Mouse (Mus musculus): ENCODE results near the gene Ccnf. TPM values are rescaled to one million over a fixed set of nuclear protein-coding genes. Genes with fewer than 3 reads are reported as not detected.

Gene Ccnf
- polyA plus RNA-seq (2012; rRNA removed) = 2.4 and 2.5 TPM in 2 replicates

DNA sequence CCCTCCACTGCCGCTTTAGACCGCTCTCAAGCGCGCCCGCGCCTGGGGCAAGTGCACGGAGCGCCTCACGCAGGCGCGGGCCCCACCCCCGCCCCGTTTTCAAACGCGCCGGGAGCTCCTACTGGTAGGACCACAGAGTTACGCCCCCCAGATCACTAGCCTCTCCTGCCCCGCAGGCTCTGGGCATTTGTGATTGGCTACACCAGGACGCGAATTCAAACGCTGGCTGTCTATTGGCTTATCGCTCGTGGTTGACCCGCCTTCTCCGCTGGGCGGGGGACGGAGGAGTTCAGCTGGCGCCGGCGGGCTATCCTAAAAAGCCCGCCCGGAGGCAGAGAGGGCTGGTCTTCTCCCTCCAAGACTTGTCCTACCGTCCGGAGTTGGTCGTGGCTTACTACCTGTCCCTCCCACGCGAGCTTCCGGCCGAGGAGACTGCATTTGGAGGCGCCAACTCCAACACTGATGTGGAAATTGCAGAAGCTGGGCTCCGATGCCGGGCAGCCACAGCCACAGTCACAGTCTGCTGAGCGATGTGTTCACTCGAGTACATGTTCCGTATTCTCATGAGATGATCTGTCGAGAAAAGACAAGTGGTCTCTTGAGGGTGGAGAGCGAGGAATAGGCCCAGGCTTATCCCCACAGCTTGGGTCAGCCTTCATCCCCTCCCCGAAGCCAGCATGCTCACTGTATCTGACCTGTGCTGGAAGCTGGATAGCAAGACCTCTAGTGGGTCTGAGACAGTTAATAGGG lies at the start of gene Ccnf:
Gene Ccnf, minus strand, starts transcription at position 165 of the 750 bp plus-strand sequence.
- DNase-seq (ENCODE audit: low read depth) = peak; percentile 70

- DNase-seq (ENCODE audit: low read depth) = no peak
Measured at GRCm38 (mm10) chr17:24300651-24301050, 49.4 kb upstream of the Ccnf start.

DNA sequence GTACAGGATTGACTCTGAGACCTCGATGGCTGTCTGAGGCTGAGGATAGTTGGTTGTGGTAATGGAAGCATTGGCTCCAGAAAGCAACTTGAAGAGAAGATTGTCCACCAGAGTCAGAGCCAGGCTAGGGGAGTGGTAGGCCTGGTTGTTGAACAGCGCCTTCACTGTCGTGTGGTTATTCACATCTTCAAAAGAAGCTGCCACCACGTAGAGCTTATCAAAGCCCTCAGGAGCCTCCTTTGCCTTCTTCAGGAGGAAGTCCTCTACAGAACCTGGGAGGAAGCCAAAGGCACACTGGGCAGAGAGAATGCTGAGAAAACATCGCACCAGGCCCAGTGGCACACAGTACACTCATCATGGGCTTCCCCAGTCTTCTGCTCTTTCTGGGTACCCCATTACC lies 38.1 kb upstream of the Ccnf start:
- DNase-seq (ENCODE audit: low read depth) = no peak

DNA sequence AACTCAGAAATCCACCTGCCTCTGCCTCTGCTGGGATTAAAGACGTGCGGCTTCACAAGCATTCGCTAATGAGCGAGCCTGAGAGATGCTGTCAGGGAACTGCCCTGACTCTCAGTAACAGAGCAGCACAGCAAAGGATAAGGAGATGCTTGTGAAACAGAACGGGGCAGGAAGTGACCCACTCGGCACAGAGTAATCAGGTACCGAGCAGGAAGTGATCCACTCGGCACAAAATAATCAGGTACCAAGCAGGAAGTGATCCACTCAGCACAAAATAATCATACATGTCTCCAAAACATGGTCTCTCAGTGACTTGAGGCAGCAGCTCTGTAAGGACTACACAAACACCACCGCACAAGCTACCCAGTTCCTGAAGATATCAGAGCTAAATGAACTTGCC lies 37.2 kb upstream of the Ccnf start:
- DNase-seq (ENCODE audit: low read depth) = no peak

DNA sequence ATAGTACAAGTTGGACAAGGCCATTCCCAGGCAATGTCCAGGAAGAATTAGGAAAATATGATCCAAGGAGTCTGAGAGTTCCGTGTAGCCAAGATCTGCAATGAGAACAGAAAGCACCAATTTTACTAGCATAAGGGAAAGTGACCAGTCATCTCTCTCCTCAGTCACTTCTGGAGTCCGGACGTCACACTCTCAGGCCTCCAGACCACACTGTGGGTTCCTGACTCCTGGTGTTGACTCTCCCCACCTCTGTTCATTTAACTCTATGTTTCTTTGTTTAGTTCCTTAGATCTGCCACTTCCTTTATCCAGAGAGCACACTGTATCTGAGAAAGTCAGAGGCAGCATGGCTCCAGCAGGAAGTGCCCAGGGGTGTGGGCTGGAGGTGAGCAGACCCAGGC lies 34.4 kb upstream of the Ccnf start:
- no peak for DNase-seq (ENCODE audit: low read depth)

DNA sequence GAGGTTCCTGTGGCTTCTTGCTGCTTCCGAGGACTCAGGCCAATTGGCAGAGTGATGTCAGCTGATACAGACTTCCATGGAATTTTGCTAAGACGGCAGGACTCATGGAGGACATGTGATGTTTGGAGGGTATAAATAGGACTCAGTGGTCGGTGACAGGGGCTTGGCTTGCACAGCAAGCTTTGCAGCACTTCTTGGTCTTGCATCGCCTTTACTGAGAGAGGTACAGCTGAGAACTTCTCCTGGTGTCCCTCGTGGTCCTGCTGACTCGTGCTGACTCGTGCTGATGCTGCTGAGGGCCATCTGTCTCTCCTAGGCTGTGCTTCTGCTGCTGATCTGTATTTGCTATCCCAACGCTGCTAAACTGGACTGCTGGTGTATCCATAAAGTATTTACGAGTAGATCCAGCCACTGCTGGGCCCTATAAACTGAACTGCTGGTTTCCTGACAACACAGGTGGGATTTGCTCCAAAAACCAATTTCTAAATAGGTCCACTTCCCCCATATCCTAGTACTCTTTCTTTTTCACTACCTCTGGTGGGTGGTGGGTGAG lies 32.1 kb upstream of the Ccnf start:
- DNase-seq (ENCODE audit: low read depth) = no peak

- DNase-seq (ENCODE audit: low read depth) = no peak
Measured at GRCm38 (mm10) chr17:24282637-24283036, 31.4 kb upstream of the Ccnf start.

DNA sequence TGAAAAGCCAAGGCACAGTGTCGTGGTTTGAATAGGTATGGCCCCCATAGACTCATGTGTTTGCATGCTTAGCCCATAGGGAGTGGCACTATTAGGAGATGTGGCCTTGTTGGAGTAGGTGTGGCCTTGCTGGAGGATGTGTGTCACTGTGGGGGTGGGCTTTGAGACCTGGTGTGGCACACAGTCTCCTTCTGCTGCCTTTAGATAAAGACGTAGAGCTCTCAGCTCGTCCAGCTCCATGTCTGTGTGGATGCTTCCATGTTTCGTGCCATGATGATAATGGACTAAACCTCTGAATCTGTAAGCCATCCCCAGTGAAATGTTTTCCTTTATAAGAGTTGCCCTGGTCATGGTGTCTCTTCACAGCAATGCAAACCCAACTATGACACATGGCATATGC lies 28.6 kb upstream of the Ccnf start:
- no peak for DNase-seq (ENCODE audit: low read depth)

- no peak for DNase-seq (ENCODE audit: low read depth)
Measured at GRCm38 (mm10) chr17:24267133-24267532, 15.8 kb upstream of the Ccnf start.

GRCm38 (mm10) chr17:24264766-24265165 lies 13.5 kb upstream of the Ccnf start:
- DNase-seq (ENCODE audit: low read depth) = no peak

GRCm38 (mm10) chr17:24260516-24260915 lies 9.2 kb upstream of the Ccnf start:
- DNase-seq (ENCODE audit: low read depth) = no peak

- DNase-seq (ENCODE audit: low read depth) = no peak
Measured at GRCm38 (mm10) chr17:24259702-24260101, 8.4 kb upstream of the Ccnf start.

DNA sequence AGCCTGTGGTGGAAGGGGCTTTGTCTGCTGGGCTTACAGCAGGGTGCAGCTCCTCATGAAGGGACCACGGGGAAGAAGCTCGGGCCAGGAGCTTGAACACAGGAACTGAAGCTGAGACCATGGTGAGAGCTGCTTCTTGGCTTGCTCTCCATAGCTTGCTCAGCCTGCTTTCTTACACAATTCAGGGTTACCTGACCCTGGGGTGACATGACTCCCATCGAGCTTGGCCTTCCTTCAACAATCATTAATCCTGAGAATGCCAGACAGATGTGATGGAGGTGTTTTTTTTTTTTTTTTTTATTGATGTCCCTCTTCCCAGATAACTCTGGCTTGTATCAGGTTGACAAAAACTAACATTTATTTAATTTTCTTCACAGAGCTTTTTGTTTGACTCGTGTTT lies 7.7 kb upstream of the Ccnf start:
- DNase-seq (ENCODE audit: low read depth) = peak; percentile 40

DNA sequence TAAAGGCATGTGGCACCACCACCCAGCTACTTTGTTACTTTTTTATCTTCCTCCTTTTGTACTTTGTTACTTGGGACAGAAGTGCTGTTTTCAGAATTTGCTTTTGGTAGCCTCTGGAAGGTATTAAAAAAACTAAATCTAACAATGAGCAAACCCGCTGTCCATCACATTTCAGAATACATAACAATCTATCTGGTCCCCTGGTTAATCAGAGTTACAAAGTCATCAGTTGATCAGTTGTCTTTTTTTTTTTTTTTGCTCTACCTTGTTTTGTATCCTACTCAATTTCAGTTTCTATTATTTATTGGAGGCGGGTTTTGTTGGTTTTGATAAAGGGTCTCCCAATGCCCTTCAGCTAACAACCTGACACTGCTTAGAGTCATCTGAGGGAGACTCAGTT lies 1.0 kb upstream of the Ccnf start:
- no peak for DNase-seq (ENCODE audit: low read depth)

DNA sequence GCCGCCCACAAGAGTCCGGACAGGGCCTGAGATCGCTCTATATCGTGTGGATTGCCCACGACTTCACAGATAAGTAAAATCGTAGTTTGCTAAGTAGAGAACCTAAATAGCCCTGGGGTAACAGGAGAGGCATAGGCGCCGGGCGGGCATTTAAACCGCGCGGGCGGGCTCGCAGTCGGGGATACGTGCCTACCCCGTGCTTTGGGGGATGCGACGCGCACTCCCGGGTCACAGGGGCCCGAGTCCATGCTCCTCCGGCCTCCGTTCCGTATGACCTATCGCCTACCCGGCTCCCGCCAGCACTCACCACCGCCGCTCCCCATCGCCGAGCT lies 330 bp downstream of the Ccnf start:
- no peak for DNase-seq (ENCODE audit: low read depth)

DNA sequence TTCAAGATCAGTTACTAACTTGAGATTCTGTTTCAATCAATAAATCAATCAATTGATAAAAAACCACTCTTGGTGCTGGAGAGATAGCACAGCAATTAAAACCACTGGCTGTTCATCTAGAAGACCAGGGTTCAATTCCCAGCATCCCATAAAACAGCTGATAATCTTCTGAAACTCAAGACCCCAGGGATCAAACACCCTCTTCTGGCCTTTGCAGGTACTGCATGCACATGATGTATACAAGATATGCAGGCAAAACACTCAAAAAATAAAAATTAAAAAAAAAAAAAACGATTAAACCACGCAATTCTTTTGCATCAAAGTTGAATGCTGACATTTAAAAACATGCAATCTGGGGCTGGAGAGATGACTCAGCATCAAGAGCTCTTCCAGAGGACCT lies 2.6 kb downstream of the Ccnf start:
- DNase-seq (ENCODE audit: low read depth) = no peak

DNA sequence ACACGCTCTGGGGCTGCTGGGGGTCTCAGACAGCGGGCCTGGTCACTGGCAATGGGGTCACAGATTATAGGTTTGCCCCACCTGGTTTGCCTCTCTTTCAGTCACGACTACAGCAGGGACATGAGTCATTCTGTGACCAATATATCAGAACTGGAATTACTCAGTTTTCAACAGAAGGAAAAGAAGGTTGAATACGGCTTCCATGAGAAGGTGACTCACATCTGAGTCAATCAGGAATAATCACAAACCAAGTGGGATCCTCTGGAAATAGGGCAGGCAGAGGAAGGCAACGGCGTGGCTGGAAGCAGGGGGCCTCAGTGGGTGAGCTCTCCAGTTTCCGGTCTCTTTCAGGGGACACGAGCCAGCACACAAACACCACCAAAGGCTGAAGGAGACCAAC lies 7.2 kb downstream of the Ccnf start:
- DNase-seq (ENCODE audit: low read depth) = no peak

DNA sequence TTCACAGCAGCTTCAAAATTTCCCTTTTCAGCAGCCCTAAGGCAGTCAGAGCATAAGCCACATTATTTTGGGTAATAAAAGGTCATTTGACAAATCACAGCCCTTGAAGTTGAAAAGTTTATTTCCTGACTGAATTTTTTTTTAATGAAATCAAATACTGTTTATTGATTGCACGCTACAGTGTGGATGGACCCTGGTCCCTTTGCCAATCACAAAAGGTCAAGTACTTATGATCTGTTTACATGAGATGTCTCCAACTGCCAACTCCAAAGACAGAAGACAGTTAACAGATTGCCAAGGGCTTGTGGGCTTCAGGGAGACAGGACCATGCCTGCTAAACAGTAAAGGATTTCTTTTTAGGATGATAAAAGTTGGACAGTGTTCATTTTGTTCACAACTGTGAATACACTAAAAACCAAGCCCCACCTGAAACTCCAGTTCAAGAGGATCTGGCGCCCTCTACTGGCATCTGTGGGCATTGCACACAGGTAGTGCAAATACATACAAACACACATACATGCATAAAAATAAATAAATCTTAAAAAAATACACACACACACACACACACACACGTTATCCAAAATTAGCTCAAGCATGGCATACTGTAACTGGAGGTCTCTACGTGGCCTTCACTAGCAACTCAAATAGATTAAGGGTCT lies 7.8 kb downstream of the Ccnf start:
- DNase-seq (ENCODE audit: low read depth) = no peak

- DNase-seq (ENCODE audit: low read depth) = peak; percentile 42
Measured at GRCm38 (mm10) chr17:24236921-24237320, 14.4 kb downstream of the Ccnf start.

DNA sequence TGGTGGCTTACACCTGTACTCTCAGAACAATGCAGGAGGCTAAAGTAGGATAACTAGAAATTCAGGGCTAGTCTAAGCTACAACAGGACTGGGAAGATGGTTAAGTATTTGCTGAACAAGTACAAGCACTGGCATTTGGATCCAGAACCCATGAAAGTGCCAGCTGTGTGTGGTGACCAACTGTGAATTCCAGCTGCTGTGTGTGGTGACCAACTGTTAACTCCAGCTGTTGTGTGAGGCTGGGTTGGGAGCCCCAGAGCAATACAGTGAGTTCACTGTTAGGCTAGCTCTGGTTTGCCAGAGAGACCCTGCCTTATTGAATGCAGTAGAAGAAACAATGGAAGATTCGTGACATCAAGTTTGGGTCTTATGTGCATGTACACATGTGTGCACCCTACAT lies 14.8 kb downstream of the Ccnf start:
- no peak for DNase-seq (ENCODE audit: low read depth)

DNA sequence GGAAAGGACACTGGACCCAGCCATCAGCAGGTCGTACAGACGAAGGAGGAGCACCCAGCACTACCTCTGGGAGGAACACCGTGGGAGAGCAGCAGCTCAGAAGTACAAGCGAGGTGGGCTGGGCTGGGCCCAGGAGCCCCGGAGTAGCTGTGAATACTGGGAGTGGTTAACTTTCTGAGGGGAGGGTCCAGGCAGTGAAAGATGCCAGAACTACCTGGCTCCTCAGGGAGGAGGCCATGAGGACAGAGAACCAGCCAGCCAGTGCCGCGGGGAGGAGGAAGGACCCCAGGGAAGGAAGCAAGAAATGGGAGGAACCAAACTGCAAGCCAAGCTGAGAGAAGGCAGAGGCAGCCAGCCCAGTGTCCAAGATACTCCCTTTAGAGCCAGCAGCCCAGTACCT lies 23.3 kb downstream of the Ccnf start:
- DNase-seq (ENCODE audit: low read depth) = no peak

DNA sequence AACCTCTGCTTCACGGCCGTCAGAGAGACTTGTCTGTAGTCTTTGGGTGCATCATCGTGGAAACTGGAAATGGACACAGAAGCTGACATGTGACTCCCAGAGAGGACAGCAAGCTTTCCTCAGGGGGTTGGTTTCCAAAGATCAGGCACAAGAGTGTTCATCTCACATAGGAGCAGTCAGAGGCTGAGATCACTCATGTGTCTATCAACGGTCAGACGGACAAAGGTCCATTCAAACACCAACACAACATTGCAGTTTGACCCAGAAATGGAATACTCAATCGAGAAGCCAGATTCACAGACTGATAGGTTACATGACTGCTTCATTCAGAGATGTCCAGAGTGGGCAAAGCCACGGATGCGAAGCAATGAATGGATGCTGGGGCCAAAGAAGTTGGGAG lies 24.6 kb downstream of the Ccnf start:
- DNase-seq (ENCODE audit: low read depth) = no peak

- DNase-seq (ENCODE audit: low read depth) = no peak
Measured at GRCm38 (mm10) chr17:24225851-24226250, 25.4 kb downstream of the Ccnf start.

Data from gonadal fat pad, adult 2 months (tissue).